Mouse (Mus musculus): Measurements from ENCODE around the gene Fam107a.

Gene Fam107a

DNA sequence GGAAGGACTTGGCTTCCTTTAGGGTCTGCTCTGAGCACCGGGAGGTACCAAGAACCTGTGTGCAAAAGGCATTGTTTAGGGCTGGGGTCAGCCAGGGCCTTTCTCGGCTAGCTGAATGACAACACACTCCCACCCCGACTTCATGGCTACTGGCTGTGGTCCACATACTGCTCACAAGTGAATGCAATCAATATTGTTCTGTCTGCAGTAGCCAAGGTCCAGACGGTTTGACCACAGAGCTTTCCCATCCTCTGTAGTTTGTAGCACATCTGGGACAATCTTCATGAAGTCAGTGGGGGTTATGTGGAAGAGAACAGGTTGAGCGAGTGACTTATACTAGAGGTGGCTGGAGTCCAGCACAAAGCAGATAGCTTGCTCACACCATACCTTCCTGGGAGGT lies 60.9 kb downstream of the Fam107a start:
- DNase-seq (ENCODE audit: low spot score in 2 of 2) = no peak

DNA sequence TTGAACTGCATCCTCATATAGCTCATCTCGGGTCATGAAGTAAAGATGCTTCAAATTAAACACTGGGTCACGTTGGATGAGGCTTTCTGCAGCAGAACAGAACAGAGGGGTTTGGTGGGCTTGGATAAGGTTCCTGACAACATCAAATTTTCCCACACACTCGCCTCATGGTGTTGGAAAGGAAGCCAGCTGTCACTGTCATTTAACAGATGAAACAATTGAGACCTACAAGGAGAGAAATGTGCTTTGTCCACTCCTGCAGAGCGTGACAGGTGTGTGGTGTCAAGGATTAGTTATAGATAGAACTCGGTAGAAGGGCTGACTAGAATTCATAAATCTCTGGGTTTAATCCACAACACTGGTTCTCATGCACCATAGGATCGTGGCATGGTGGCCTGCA lies 61.8 kb downstream of the Fam107a start:
- DNase-seq (ENCODE audit: low spot score in 2 of 2) = no peak

DNA sequence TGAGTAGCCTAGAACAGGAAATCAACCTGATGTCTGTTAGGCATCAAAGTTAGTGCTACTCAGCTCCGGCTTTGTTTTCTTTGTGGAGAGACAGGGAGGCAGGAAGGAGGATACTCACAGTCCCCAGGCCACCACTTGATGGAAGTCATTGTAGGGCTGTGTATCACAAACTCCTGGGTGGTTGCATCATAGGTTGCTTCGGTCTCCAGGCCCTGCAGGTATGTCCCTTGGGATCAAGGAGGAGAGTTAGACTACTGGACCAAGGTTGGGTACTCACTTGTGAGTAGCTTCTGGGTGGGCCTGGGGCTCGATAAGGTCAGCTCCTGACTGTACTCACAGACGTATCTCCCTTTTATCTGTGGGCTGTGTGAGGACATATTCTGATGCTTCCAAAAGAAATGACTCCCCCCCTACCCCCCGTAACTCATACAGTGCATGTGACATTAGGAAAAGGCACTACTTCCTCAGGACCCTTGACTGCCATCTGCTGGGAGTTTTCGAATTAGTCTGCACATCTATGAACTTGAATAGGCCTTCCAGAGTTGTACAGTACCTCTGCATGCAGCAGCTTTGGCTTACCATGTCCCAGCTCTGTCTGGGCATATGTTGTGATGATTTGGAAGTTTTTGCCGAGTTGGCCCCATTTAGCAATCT lies 62.6 kb downstream of the Fam107a start:
- peak; percentile 33 to 68 for DNase-seq (ENCODE audit: low spot score in 2 of 2)

DNA sequence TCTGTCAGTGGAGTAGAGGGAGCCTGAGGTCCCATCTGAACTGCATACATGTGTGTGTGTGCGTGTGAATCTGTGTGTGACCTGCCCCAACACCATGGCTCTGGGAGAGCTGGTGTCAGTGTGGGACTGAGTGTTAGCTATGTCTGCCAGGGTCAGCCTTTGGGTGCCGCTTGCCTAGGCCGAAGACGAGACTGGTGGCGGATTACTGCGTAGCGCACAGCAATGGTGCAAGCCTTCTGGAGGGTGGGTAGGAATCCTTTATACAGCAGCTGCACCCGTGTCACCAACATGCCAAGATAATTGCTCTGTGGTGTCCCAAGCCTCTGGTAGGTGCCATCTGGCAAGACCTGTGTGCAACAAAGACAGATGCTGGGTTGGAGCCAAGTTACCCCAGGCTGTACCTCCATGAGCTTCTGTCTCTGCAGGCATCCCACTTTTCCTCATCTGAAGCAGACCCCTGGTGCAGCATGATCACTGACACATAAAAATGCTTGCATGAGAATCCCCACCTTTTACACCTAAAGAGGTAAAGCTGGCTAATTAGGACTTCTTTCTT lies 66.4 kb downstream of the Fam107a start:
- DNase-seq (ENCODE audit: low spot score in 2 of 2) = no peak

DNA sequence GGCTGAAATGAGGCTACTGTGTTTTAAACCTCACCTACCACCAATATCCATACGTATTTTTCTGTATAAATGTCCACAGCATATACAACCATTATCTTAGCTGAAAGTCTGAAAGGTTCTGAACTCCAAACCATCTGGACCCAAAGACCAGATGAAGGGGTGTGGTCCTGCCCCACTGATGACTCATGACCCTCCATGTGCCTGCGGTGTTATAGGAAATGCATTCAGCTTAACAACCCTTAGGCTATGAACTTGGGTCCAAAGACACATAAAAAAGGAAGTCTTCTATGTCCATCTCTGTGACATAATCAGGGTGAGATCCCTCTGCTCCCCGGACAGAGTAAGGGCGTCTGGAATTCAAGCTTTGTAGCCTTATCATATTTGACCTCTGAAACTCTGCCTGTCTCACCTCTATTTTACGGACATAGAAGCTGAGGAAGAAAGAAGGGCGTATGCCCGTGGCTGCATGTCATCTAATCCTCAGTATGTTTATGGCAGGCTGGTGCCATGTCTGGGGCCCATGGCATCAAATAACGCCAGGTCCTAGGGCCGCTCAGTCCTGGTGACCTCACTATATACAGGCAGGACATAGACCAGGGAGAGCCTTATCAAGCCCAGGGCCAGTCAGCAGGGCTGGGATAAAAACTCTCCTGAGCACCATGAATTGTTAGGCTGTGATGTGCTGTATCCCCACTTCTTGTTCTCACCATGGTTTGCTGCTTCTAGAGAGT lies 67.5 kb downstream of the Fam107a start:
- DNase-seq (ENCODE audit: low spot score in 2 of 2) = no peak

DNA sequence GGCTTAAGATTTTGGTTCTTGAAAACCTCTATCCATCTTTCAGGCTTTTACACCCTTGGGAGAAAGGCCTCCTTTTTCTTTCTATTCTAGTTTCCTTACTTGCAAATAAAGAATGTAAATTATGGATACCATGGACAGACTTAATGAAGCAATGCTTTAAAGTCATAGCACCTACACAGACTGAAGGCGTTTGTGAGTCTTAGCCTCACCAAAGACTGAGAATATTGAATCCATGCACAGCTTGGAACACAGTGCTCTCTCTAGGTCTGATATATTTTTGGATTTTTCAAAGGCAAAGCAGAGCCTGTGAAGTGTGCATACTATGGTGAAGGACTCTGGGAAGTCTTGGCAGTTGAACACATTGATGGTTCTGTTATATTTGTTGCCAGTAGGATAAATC lies 68.6 kb downstream of the Fam107a start:
- no peak for DNase-seq (ENCODE audit: low spot score in 2 of 2)

DNA sequence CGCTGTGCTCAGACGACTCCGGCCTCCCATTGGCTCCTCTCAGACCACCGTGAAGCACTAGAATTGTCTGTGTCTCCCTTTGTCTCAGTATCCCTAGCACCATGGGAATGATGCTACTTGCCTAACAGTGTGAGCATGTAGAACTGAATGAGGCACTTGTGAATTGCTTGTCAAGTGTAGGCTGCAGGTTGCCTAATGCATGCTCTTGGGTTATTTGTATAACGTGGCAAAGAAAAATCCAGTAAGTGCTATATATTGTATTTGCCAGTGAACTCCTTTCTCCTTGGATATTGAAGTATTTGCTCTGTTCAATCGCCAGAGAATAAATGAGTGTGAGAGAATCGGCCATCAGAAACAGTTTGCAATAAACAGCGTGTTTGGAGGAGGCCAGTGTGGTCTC lies 70.9 kb downstream of the Fam107a start:
- no peak for DNase-seq (ENCODE audit: low spot score in 2 of 2)
